19 mouse cellular contexts compared by ENCODE assay signal in genomic region chr12:86153213-86153957, GRCm38 (mm10).
DNase-seq lines count a peak whose midpoint lies in the region; ATAC-seq and TF ChIP-seq lines count a peak whose summit lies in the region.
"Had no signal": no experiment of that assay in that cellular context is flagged by ENCODE, and none has a peak within 500 bp of the region (broad histone marks: within the 10 kb centered on the region; RNA-seq: fewer than 3 reads in every experiment).

No protein-coding gene starts in this region.

- peaks cover 43% of the 10 kb centered on the region for H3K4me1 ChIP-seq in heart, embryonic 13.5 days
- H3K4me1 ChIP-seq in lung, embryonic 14.5 days (ENCODE audit: insufficient read depth), result peaks cover 25% of the 10 kb centered on the region
- H3K4me1 ChIP-seq in hindbrain, embryonic 16.5 days (ENCODE audit: control insufficient read depth, insufficient read depth, low read depth, low read length), result peaks cover 19% of the 10 kb centered on the region

- intact Hi-C loops in heart, postnatal 10 days (cut with DNase I), result no loop called here

- no peak for DNase-seq in heart, postnatal 10 days
- no peak for DNase-seq in lung, embryonic 14.5 days
- no peak for DNase-seq in lung, postnatal 4 days
- peak; percentile 44 for DNase-seq in retina, postnatal 1 day
- DNase-seq: adrenal gland, postnatal 25 days; heart, adult 18-20 months; layer of hippocampus, postnatal 36 days; left cerebral cortex, postnatal 4 days; thymus, adult 18-20 months had no signal

- H3K4me2 ChIP-seq in heart, embryonic 13.5 days, result no peak overlapping the region
- H3K4me2 ChIP-seq in lung, embryonic 14.5 days, result no peak overlapping the region
- H3K4me2 ChIP-seq in hindbrain, embryonic 16.5 days (ENCODE audit: low read length), result no peak overlapping the region
- H3K4me2 ChIP-seq: embryonic facial prominence, embryonic 12.5 days; neural tube, embryonic 15.5 days had no signal

- no peak overlapping the region for H3K4me3 ChIP-seq in heart, embryonic 13.5 days
- no peak overlapping the region for H3K4me3 ChIP-seq in lung, embryonic 14.5 days (ENCODE audit: low read depth, low read length)
- no peak overlapping the region for H3K4me3 ChIP-seq in hindbrain, embryonic 16.5 days (ENCODE audit: low read length)
- H3K4me3 ChIP-seq: embryonic facial prominence, embryonic 12.5 days; myocyte; neural tube, embryonic 15.5 days had no signal

- H3K27me3 ChIP-seq in heart, embryonic 13.5 days (replicated peaks), result no peaks in the 10 kb centered on the region
- H3K27me3 ChIP-seq in lung, embryonic 14.5 days (ENCODE audit: insufficient read depth, low read length), result no peaks in the 10 kb centered on the region
- no peaks in the 10 kb centered on the region for H3K27me3 ChIP-seq in hindbrain, embryonic 16.5 days (replicated peaks; ENCODE audit: control insufficient read depth, insufficient read depth, low read length)
- H3K27me3 ChIP-seq: embryonic facial prominence, embryonic 12.5 days; neural tube, embryonic 15.5 days; Patski had no signal

- peaks cover 7% of the 10 kb centered on the region; the same call in 1 of the 2 replicates for H3K9me3 ChIP-seq in heart, embryonic 13.5 days
- no peaks in the 10 kb centered on the region for H3K9me3 ChIP-seq in lung, embryonic 14.5 days (ENCODE audit: low read depth, low read length)
- H3K9me3 ChIP-seq in hindbrain, embryonic 16.5 days (ENCODE audit: control insufficient read depth, low read length), result no peaks in the 10 kb centered on the region
- H3K9me3 ChIP-seq: embryonic facial prominence, embryonic 12.5 days; neural tube, embryonic 15.5 days had no signal

- TF ChIP-seq CTCF in lung, embryonic 14.5 days (IDR thresholded peaks at IDR 0.05; ENCODE audit: low read depth), result no peak

- H3K36me3 ChIP-seq in heart, embryonic 13.5 days, result peaks cover 18% of the 10 kb centered on the region
- H3K36me3 ChIP-seq in lung, embryonic 14.5 days (ENCODE audit: insufficient read depth), result no peaks in the 10 kb centered on the region
- H3K36me3 ChIP-seq in hindbrain, embryonic 16.5 days (ENCODE audit: control insufficient read depth, insufficient read depth, low read length), result no peaks in the 10 kb centered on the region
- H3K36me3 ChIP-seq: neural tube, embryonic 15.5 days had no signal

- H3K9ac ChIP-seq in heart, embryonic 13.5 days, result peak overlapping the region; percentile 47
- H3K9ac ChIP-seq in lung, embryonic 14.5 days, result no peak overlapping the region
- H3K9ac ChIP-seq in hindbrain, embryonic 16.5 days (ENCODE audit: low read depth, low read length), result peak overlapping the region; percentile 23; the same call in 1 of the 2 replicates
- H3K9ac ChIP-seq: embryonic facial prominence, embryonic 12.5 days; liver, embryonic 14.5 days; neural tube, embryonic 15.5 days had no signal

- WGBS in heart, embryonic 13.5 days, result 70% methylated on average over 12 of the region's 12 CpGs
- WGBS in lung, embryonic 14.5 days, result 69% methylated on average over 12 of the region's 12 CpGs
- 40% methylated on average over 12 of the region's 12 CpGs for WGBS in hindbrain, embryonic 16.5 days

- no peak for ATAC-seq in heart, embryonic 13.5 days (ENCODE audit: extremely low read depth, insufficient number of reproducible peaks, low FRiP score, low TSS enrichment)
- no peak for ATAC-seq in lung, embryonic 14.5 days (ENCODE audit: insufficient read depth)
- no peak for ATAC-seq in hindbrain, embryonic 16.5 days
- no peak for ATAC-seq in inflammation-experienced regulatory T-cells, adult 6 months
- ATAC-seq: activated CD4-positive, CD25-positive, alpha-beta regulatory T cell, adult 4 months; lung, postnatal 0 days; Patski had no signal

- peak overlapping the region; percentile 50 for H3K27ac ChIP-seq in heart, embryonic 13.5 days (replicated peaks)
- H3K27ac ChIP-seq in lung, embryonic 14.5 days (ENCODE audit: low read depth), result peak overlapping the region; percentile 51; the same call in 1 of the 2 replicates
- no peak overlapping the region for H3K27ac ChIP-seq in hindbrain, embryonic 16.5 days (ENCODE audit: low read depth, low read length)
- H3K27ac ChIP-seq: embryonic facial prominence, embryonic 12.5 days; liver, embryonic 14.5 days; neural tube, embryonic 15.5 days had no signal
